Mouse (Mus musculus) heart, embryonic 15.5 days (tissue): ENCODE data around the gene D130043K22Rik. TPM values are rescaled to one million over a fixed set of nuclear protein-coding genes. Genes with fewer than 3 reads are reported as not detected.

ENCODE experiments used
- ATAC-seq: fragments of 200-750 bp; cut with Nextera tagmentation; replicated peaks from 2 replicates; pipeline ENCODE4 v1.8.0; 2017; ENCODE audit warnings: low read depth, moderate TSS enrichment; ENCODE audit not compliant: insufficient number of reproducible peaks, insufficient read depth, low FRiP score
- H3K27ac ChIP-seq: fragments of 300-500 bp; sonication (generic); 2 replicates; pipeline ENCODE4 v1.5.1; 2015; ENCODE audit warnings: mild to moderate bottlenecking, inconsistent platforms
- H3K27me3 ChIP-seq: fragments of 300-500 bp; sonication (generic); 2 replicates; pipeline ENCODE4 v1.6.1; 2015; ENCODE audit warnings: inconsistent platforms
- H3K36me3 ChIP-seq: fragments of 300-500 bp; sonication (generic); 2 replicates; pipeline ENCODE4 v1.6.1; 2015; ENCODE audit warnings: mild to moderate bottlenecking, inconsistent platforms
- H3K4me1 ChIP-seq: fragments of 300-500 bp; sonication (generic); replicated peaks from 2 replicates; pipeline ENCODE4 v1.6.1; 2015; ENCODE audit warnings: inconsistent platforms
- H3K4me2 ChIP-seq: fragments of 300-500 bp; sonication (generic); 2 replicates; pipeline ENCODE4 v1.6.1; 2015; ENCODE audit warnings: inconsistent platforms, mild to moderate bottlenecking, moderate library complexity
- H3K4me3 ChIP-seq: fragments of 300-500 bp; sonication (generic); 2 replicates; pipeline ENCODE4 v1.5.1; 2015; ENCODE audit warnings: mild to moderate bottlenecking, inconsistent platforms
- H3K9ac ChIP-seq: fragments of 300-500 bp; sonication (generic); 2 replicates; pipeline ENCODE4 v1.6.1; 2015; ENCODE audit warnings: mild to moderate bottlenecking, inconsistent platforms
- H3K9me3 ChIP-seq: fragments of 300-500 bp; sonication (generic); replicated peaks from 2 replicates; pipeline ENCODE4 v1.6.1; 2016; ENCODE audit warnings: inconsistent platforms
- WGBS: fragments of 180-500 bp; shearing (Covaris S2); methylation state at CpG from one replicate; pipeline ENCODE4 v1.1.7; 2015; ENCODE audit warnings: mixed read lengths; 5-methylcytosine and 5-hydroxymethylcytosine counted together
- polyA plus RNA-seq: library from polyadenylated mRNA; unstranded; fragments of >200 nt; fragmentation: Nextera tagmentation; extraction: Ambion mirVana; gene quantifications from 2 replicates; pipeline ENCODE4 v1.2.1, GENCODE M21; 2015

D130043K22Rik gene
- polyA plus RNA-seq, 1 experiment from 2014 or later, result 0.03 TPM

- Histone ChIP-seq H3K36me3 (no peaks in the 10 kb centered on the region), H3K27ac (peak overlapping the region; percentile 37), H3K9me3 (no peaks in the 10 kb centered on the region), H3K4me2 (no peak overlapping the region), H3K9ac (no peak overlapping the region), H3K4me1 (peaks cover 3% of the 10 kb centered on the region; the same call in 1 of the 2 replicates), H3K4me3 (no peak overlapping the region), H3K27me3 (no peaks in the 10 kb centered on the region)
- WGBS, result 46% methylated on average over 6 of the region's 6 CpGs
- ATAC-seq, result peak; percentile 76; the same call in 1 of the 2 replicates
Observed at GRCm38 (mm10) chr13:24903412-24903811, 58.5 kb downstream of the D130043K22Rik start.

DNA sequence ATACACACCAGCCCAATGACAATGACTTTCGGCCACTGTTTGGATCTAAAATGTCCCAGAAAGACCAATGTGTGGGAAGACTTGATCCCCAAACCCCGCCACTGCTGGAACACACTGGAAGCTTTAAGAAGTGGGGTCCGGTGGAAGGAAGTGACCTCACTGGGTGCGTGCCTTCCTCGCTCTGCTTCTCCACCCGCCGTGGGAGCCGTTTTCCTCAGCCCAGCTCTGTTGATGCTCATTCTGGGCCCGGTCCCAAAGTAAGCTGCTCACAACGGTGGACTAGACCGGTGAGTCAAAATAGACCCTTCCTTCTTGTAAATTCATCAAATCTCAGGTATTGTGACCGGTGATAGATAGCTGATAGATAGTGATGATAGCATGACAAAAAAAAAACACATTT lies 60.5 kb downstream of the D130043K22Rik start:
- 79% methylated on average over 12 of the region's 12 CpGs for WGBS
- Histone ChIP-seq H3K9me3 (no peaks in the 10 kb centered on the region), H3K27me3 (no peaks in the 10 kb centered on the region), H3K27ac (no peak overlapping the region), H3K9ac (no peak overlapping the region), H3K36me3 (no peaks in the 10 kb centered on the region), H3K4me3 (no peak overlapping the region), H3K4me2 (no peak overlapping the region), H3K4me1 (peaks cover 3% of the 10 kb centered on the region; the same call in 1 of the 2 replicates)
- ATAC-seq, result no peak

DNA sequence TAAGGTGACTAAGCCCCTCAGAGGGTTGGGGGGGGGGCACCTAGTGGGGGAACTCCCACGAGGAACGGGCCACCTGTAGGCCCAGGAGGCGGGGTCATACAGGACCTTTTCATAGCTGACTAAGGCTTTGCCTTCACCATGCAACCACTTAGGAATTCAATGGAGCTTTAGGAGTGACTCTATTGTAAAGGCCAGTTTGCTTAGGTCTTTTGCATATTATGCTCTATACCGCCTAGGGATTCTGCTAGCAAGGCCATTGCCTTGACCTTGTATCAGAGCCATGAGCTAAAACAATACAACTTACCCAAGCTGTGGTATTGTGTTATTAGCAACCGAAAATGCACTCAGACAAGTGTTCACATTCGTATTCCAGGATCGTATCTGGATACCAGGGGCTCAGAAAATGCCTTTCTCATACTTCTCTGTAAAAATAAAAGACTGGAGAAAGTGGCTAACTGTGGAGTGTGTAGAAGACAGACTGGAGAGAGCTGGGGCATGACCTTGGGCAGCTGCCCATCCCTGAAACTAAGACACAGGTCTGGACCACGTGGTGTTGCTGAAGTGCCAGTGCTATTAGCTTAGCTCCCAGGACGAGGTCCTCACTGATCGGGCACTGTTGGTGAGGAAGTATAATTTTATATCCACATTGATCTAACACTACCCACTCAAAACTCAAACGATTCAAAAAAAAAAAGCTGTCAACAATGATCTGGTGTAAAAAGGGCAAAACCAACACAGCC lies 62.1 kb downstream of the D130043K22Rik start:
- ATAC-seq, result no peak
- WGBS, result 72% methylated on average over 11 of the region's 11 CpGs
- H3K27me3 ChIP-seq, result no peaks in the 10 kb centered on the region

GRCm38 (mm10) chr13:24909112-24909511 lies 64.2 kb downstream of the D130043K22Rik start:
- no peak overlapping the region for H3K9ac ChIP-seq
- no peaks in the 10 kb centered on the region for H3K4me1 ChIP-seq
- no peaks in the 10 kb centered on the region for H3K9me3 ChIP-seq
- WGBS, result 91% methylated on average over 1 of the region's 1 CpGs
- no peaks in the 10 kb centered on the region for H3K27me3 ChIP-seq
- no peak overlapping the region for H3K27ac ChIP-seq
- H3K4me3 ChIP-seq, result no peak overlapping the region
- no peak for ATAC-seq
- H3K4me2 ChIP-seq, result no peak overlapping the region
- peaks cover 9% of the 10 kb centered on the region; the same call in 1 of the 2 replicates for H3K36me3 ChIP-seq

More for the DNA sequence above, 62.1 kb downstream of the D130043K22Rik start:
- peaks cover 3% of the 10 kb centered on the region; the same call in 1 of the 2 replicates for H3K4me1 ChIP-seq
- no peak overlapping the region for H3K4me2 ChIP-seq
- H3K4me3 ChIP-seq, result no peak overlapping the region
- H3K36me3 ChIP-seq, result peaks cover 9% of the 10 kb centered on the region; the same call in 1 of the 2 replicates
- H3K9me3 ChIP-seq, result no peaks in the 10 kb centered on the region
- H3K27ac ChIP-seq, result no peak overlapping the region
- no peak overlapping the region for H3K9ac ChIP-seq

DNA sequence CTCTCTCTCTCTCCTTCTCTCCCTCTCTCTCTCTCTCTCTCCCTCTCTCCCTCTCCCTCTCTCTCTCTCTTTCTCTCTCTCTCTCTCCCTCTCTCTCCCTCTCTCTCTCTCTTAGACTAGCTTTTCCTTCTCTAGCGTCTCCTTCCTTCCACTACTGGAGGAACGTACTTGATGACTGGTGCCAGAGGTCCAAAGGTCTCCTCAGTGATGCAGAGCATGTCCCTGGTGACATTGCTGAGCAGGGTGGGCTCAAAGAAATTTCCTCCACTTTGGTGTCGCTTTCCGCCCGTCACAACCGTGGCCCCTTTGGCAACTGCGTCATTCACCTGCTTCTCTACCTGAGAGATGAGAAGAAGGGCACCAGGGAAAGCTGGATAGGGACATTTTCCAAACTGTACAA lies 68.6 kb downstream of the D130043K22Rik start:
- H3K9me3 ChIP-seq, result no peaks in the 10 kb centered on the region
- H3K9ac ChIP-seq, result no peak overlapping the region
- ATAC-seq, result no peak
- WGBS, result 90% methylated on average over 7 of the region's 7 CpGs
- no peaks in the 10 kb centered on the region for H3K27me3 ChIP-seq
- H3K4me2 ChIP-seq, result no peak overlapping the region
- H3K4me3 ChIP-seq, result no peak overlapping the region
- H3K27ac ChIP-seq, result no peak overlapping the region
- H3K36me3 ChIP-seq, result peaks cover 21% of the 10 kb centered on the region; the same call in 1 of the 2 replicates
- peaks cover 8% of the 10 kb centered on the region; the same call in 1 of the 2 replicates for H3K4me1 ChIP-seq

DNA sequence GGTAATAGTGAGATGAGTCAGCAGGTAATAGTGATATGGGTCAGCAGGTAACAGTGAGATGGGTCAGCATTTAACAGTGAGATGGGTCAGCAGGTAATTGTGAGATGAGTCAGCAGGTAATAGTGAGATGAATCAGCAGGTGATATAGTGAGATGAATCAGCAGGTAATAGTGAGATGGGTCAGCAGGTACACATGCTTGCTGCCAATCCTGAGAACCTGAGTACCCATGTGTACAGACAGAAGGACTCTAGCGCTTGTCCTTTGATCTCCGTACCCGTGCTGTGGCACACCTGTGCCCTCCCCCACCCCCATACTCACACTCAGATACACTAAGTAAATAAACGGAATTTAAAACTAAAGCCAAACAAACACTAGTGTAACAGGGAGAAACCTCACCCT lies 70.0 kb downstream of the D130043K22Rik start:
- Histone ChIP-seq H3K9me3 (no peaks in the 10 kb centered on the region), H3K36me3 (peaks cover 31% of the 10 kb centered on the region; the same call in 1 of the 2 replicates), H3K4me3 (no peak overlapping the region), H3K27ac (no peak overlapping the region), H3K4me2 (no peak overlapping the region), H3K27me3 (no peaks in the 10 kb centered on the region), H3K4me1 (peaks cover 8% of the 10 kb centered on the region; the same call in 1 of the 2 replicates), H3K9ac (no peak overlapping the region)
- 67% methylated on average over 4 of the region's 4 CpGs for WGBS
- ATAC-seq, result no peak

- H3K9ac ChIP-seq, result no peak overlapping the region
- WGBS, result 61% methylated on average over 13 of the region's 13 CpGs
- H3K27me3 ChIP-seq, result no peaks in the 10 kb centered on the region
- peaks cover 31% of the 10 kb centered on the region; the same call in 1 of the 2 replicates for H3K36me3 ChIP-seq
- no peak for ATAC-seq
- H3K4me1 ChIP-seq, result peaks cover 8% of the 10 kb centered on the region; the same call in 1 of the 2 replicates
- H3K4me3 ChIP-seq, result no peak overlapping the region
- no peak overlapping the region for H3K4me2 ChIP-seq
- no peaks in the 10 kb centered on the region for H3K9me3 ChIP-seq
- peak overlapping the region; percentile 3; the same call in 1 of the 2 replicates for H3K27ac ChIP-seq
Observed at GRCm38 (mm10) chr13:24915831-24916230, 70.9 kb downstream of the D130043K22Rik start.

DNA sequence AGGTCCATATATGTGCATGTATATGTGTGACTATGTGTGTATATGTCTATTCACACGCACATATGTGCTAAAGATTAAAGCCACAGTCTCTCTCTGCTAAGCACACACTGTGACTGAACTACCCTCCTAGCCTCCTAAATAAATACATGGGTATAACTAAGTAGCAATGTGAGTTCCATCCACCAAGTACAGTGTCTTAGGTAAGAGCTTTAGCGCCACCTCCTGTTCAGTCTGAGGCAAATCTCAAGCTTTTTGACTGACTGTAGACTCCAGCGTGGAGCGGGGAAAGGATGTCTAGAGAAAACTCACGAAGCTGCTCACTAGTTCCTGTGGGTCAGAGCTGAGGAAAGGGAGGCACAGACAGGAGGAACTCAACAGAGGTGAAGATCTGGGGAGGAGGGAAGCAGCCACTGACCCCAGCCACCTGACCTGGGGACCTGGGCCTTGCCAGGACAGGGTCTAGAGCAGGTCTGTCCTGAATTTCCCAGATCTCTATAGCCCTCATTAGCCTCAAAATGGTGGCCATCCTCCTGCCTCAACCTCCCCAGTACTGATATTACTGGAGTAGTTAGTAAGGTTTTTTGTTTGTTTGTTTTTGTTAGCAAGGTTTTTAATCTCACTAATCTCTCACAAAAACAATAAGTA lies 75.5 kb downstream of the D130043K22Rik start:
- WGBS, result 24% methylated on average over 5 of the region's 5 CpGs
- H3K27ac ChIP-seq, result no peak overlapping the region
- H3K27me3 ChIP-seq, result no peaks in the 10 kb centered on the region

GRCm38 (mm10) chr13:24921281-24921680 lies 76.3 kb downstream of the D130043K22Rik start:
- Histone ChIP-seq H3K9me3 (no peaks in the 10 kb centered on the region), H3K36me3 (peaks cover 33% of the 10 kb centered on the region; the same call in 1 of the 2 replicates), H3K9ac (no peak overlapping the region), H3K4me1 (no peaks in the 10 kb centered on the region), H3K4me2 (no peak overlapping the region), H3K27ac (no peak overlapping the region), H3K4me3 (no peak overlapping the region), H3K27me3 (no peaks in the 10 kb centered on the region)
- 75% methylated on average over 6 of the region's 6 CpGs for WGBS
- ATAC-seq, result no peak

More for the DNA sequence above, 75.5 kb downstream of the D130043K22Rik start:
- peaks cover 33% of the 10 kb centered on the region; the same call in 1 of the 2 replicates for H3K36me3 ChIP-seq
- 0 out of 2 replicates have a peak, but pooled peaks cover 3% of the 10 kb centered on the region for H3K4me1 ChIP-seq
- no peak overlapping the region for H3K4me3 ChIP-seq
- no peak overlapping the region for H3K9ac ChIP-seq
- peak; percentile 66; the same call in 1 of the 2 replicates for ATAC-seq
- H3K9me3 ChIP-seq, result no peaks in the 10 kb centered on the region
- H3K4me2 ChIP-seq, result no peak overlapping the region

DNA sequence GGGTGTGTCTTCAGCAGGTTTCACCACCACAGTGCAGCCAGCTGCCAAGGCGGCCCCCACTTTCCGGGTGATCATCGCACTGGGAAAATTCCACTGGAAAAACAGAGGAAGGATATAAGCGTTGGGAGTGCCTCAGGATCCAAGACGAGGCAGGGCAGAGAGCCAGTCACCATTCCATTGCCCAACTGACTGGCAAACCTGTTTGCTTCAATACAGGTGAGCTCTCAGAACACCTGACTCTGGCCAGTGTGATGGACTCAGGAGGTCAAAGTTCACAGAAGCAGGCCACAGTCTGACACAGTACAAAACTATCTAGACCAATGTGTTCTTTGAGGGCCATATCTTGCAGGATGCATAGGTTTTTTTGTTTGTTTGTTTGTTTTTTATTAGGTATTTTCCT lies 79.1 kb downstream of the D130043K22Rik start:
- Histone ChIP-seq H3K4me1 (0 out of 2 replicates have a peak, but pooled peaks cover 4% of the 10 kb centered on the region), H3K4me3 (no peak overlapping the region), H3K27ac (no peak overlapping the region), H3K36me3 (peaks cover 22% of the 10 kb centered on the region; the same call in 1 of the 2 replicates), H3K27me3 (no peaks in the 10 kb centered on the region), H3K9me3 (no peaks in the 10 kb centered on the region), H3K4me2 (no peak overlapping the region), H3K9ac (no peak overlapping the region)
- no peak for ATAC-seq
- 82% methylated on average over 5 of the region's 5 CpGs for WGBS

GRCm38 (mm10) chr13:24930591-24930990 lies 85.7 kb downstream of the D130043K22Rik start:
- Histone ChIP-seq H3K4me2 (no peak overlapping the region), H3K27ac (no peak overlapping the region), H3K4me3 (no peak overlapping the region), H3K9me3 (no peaks in the 10 kb centered on the region), H3K9ac (no peak overlapping the region), H3K27me3 (no peaks in the 10 kb centered on the region), H3K4me1 (peaks cover 11% of the 10 kb centered on the region), H3K36me3 (no peaks in the 10 kb centered on the region)
- no peak for ATAC-seq
